Mouse (Mus musculus): ENCODE results near the gene Mrgprh. TPM values are rescaled to one million over a fixed set of nuclear protein-coding genes. Genes with fewer than 3 reads are reported as not detected.

Gene Mrgprh
- polyA plus RNA-seq, 1 experiment from 2014 or later: not detected

GRCm38 (mm10) chr17:12906436-12906835 lies 30.6 kb downstream of the Mrgprh start:
- Histone ChIP-seq H3K27me3 (replicated peaks; ENCODE audit: low read depth, poor library complexity, severe bottlenecking) (no peaks in the 10 kb centered on the region), H3K9me3 (no peaks in the 10 kb centered on the region), H3K27ac (replicated peaks) (no peak overlapping the region), H3K36me3 (replicated peaks) (peaks cover 55% of the 10 kb centered on the region), H3K4me3 (no peak overlapping the region), H3K4me1 (peaks cover 12% of the 10 kb centered on the region; the same call in 1 of the 2 replicates)
- 94% methylated on average over 9 of the region's 9 CpGs for WGBS
- no peak for DNase-seq (ENCODE audit: low spot score)

DNA sequence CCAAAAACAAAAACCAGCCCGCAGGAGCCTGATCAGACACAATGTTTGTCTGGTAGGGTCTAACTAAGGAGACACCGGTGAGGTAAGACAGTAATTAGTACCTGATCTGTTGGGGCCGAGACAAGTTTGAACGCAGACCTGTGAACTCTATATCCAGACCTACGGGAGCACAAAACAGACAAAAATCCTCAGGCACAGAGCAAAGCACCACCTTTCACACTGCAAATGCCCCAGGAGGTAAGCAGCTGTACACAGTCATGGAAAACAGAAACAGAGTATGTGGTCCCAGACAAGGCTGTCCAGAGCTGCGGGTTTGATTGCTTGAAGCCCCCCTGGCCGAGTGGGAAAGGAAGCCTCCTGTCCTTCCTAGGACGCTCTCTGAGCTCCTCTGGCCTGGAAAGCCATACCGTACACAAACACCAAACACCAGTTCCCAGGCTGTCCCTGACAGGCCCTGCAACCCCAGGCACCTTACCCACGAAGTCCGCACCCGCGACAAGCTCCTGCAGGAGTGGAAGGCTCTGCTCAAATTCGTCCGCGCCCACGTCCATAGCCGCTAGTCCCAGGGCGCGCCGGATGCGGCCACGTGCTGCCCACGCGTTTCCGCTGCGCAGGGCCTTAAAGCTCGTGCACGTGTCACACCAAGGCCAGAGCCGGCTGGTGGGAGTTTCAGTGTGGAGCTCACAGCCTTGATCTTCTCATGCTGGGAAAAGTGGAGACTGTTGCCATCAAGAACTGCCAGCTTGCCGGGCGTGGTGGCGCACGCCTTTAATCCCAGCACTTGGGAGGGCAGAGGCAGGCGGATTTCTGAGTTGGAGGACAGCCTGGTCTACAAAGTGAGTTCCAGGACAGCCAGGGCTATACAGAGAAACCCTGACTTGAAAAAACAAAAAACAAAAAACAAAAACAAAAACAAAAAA lies 33.8 kb downstream of the Mrgprh start, which contains the start of gene Pnldc1:
Gene Pnldc1 (minus strand): TSS at position 870 of the 920 bp plus-strand sequence.
- Histone ChIP-seq H3K27ac (replicated peaks) (no peak within 1 kb of the TSS), H3K27me3 (replicated peaks; ENCODE audit: low read depth, poor library complexity, severe bottlenecking) (no peaks in the 10 kb centered on the region), H3K9me3 (no peaks in the 10 kb centered on the region), H3K4me3 (no peak within 1 kb of the TSS), H3K36me3 (replicated peaks) (peaks cover 64% of the 10 kb centered on the region), H3K4me1 (no peaks in the 10 kb centered on the region; the same call in 1 of the 2 replicates)
- no peak for DNase-seq (ENCODE audit: low spot score)
- WGBS: 80% methylated on average over 35 of the region's 35 CpGs

DNA sequence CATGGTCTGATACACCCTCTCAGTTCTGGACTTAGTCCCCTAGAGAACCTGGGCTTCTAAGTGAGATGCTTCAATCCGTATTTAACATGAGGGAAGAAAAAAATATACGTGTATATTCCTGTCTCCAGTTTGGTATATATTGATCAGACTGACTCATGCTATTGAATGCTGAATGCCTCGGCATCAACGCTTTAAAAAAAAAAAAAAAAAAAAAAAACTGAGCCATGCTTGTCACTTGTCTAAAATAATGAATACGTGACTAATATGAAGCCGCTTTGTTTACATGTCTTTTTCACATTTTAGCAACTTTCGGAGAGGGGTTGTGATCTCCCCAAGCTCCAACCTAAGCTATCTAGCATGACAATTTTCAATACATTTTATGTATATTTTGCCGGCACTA lies 34.6 kb downstream of the Mrgprh start:
- Histone ChIP-seq H3K27ac (replicated peaks) (no peak overlapping the region), H3K9me3 (no peaks in the 10 kb centered on the region), H3K36me3 (replicated peaks) (peaks cover 56% of the 10 kb centered on the region), H3K4me1 (peaks cover 4% of the 10 kb centered on the region), H3K27me3 (replicated peaks; ENCODE audit: low read depth, poor library complexity, severe bottlenecking) (no peaks in the 10 kb centered on the region), H3K4me3 (no peak overlapping the region)
- DNase-seq (ENCODE audit: low spot score): no peak
- WGBS: 91% methylated on average over 8 of the region's 8 CpGs

DNA sequence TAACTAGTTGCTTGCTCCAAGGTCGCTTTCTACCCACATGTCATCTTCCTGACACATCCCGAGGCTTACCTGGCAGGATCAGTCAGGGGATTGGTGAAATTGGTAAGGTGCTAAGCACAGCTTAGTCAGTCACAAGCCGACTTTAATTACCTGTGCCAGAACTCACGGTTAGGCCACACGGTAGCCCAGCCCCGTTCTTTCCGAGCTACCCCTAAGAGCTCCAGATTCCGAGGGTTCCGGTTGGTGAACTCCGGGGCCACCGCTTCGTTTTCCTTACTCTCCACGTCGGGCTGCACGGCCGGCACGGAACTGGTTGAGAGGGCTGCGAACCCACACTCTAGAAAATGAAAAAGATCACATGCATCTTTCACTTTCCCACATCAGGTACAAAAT lies 39.6 kb downstream of the Mrgprh start, which contains the start of gene Tcp1:
Gene Tcp1 (plus strand): TSS at position 214 of the 393 bp plus-strand sequence.
- Histone ChIP-seq H3K9me3 (no peaks in the 10 kb centered on the region), H3K27ac (replicated peaks) (peak within 1 kb of the TSS; percentile 98), H3K27me3 (replicated peaks; ENCODE audit: low read depth, poor library complexity, severe bottlenecking) (no peaks in the 10 kb centered on the region), H3K4me1 (peaks cover 13% of the 10 kb centered on the region), H3K36me3 (replicated peaks) (peaks cover 68% of the 10 kb centered on the region), H3K4me3 (peak within 1 kb of the TSS; percentile 97)
- WGBS: 1% methylated on average over 18 of the region's 18 CpGs
- no peak for DNase-seq (ENCODE audit: low spot score)

GRCm38 (mm10) chr17:12915881-12916583 lies 40.2 kb downstream of the Mrgprh start, which contains the start of gene Mrpl18:
Gene Mrpl18 (minus strand): TSS chr17:12916345.
- peaks cover 68% of the 10 kb centered on the region for H3K36me3 ChIP-seq (replicated peaks)

GRCm38 (mm10) chr17:12916588-12917380 lies 41.0 kb downstream of the Mrgprh start:
- H3K4me1 ChIP-seq: peaks cover 13% of the 10 kb centered on the region
- H3K4me3 ChIP-seq: peak overlapping the region; percentile 97
- no peaks in the 10 kb centered on the region for H3K9me3 ChIP-seq
- peak overlapping the region; percentile 98 for H3K27ac ChIP-seq (replicated peaks)
- no peaks in the 10 kb centered on the region for H3K27me3 ChIP-seq (replicated peaks; ENCODE audit: low read depth, poor library complexity, severe bottlenecking)
- DNase-seq (ENCODE audit: low spot score): no peak
- WGBS: under 1% methylated on average over 40 of the region's 40 CpGs
- H3K36me3 ChIP-seq (replicated peaks): peaks cover 68% of the 10 kb centered on the region

More at GRCm38 (mm10) chr17:12915881-12916583, 40.2 kb downstream of the Mrgprh start, which contains the start of gene Mrpl18:
- DNase-seq (ENCODE audit: low spot score): peak; percentile 99
- Histone ChIP-seq H3K4me3 (peak within 1 kb of the TSS; percentile 97), H3K27ac (replicated peaks) (peak within 1 kb of the TSS; percentile 98), H3K27me3 (replicated peaks; ENCODE audit: low read depth, poor library complexity, severe bottlenecking) (no peaks in the 10 kb centered on the region), H3K4me1 (peaks cover 13% of the 10 kb centered on the region), H3K9me3 (no peaks in the 10 kb centered on the region)
- WGBS: under 1% methylated on average over 56 of the region's 56 CpGs

DNA sequence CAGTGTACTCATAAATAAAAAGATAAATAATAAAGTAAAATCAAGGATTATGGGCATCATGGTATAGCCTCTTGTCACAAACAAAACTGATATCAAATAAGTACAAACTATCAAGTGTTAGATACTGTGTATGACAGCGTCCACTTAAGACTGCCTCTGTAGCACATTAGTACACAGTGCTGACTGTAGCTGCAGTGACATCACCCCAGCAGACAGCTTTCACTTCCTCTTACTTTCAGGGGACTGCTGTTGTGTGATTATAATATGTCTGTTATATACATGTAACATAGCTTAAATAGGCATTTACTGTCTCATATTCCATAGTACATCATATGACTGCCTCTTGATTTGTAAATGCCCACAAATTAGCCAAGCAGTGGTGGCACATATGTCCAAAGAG lies 45.2 kb downstream of the Mrgprh start:
- Histone ChIP-seq H3K9me3 (no peaks in the 10 kb centered on the region), H3K4me1 (peaks cover 10% of the 10 kb centered on the region; the same call in 1 of the 2 replicates), H3K4me3 (no peak overlapping the region), H3K36me3 (replicated peaks) (peaks cover 84% of the 10 kb centered on the region), H3K27ac (replicated peaks) (no peak overlapping the region), H3K27me3 (replicated peaks; ENCODE audit: low read depth, poor library complexity, severe bottlenecking) (no peaks in the 10 kb centered on the region)
- WGBS: 91% methylated on average over 1 of the region's 1 CpGs
- DNase-seq (ENCODE audit: low spot score): no peak

DNA sequence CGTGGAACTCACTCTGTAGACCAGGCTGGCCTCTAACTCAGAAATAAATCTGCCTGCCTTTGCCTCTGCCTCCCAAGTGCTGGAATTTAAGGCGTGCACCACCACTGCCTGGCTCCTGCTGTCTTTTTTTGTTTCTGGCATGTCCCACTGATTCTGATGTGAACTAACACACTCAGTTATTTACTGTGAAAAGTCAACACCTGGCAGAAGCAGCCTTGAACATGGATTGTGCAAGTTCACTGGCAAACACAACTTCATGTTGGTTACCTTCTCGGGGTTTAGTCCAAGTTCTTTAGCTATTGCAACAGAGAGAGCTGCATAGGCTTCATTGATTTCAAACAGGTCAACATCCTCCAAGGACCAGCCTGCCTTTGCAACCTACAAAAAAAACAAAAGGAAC lies 49.2 kb downstream of the Mrgprh start:
- WGBS: 89% methylated on average over 3 of the region's 3 CpGs
- Histone ChIP-seq H3K27ac (replicated peaks) (no peak overlapping the region), H3K27me3 (replicated peaks; ENCODE audit: low read depth, poor library complexity, severe bottlenecking) (no peaks in the 10 kb centered on the region), H3K9me3 (no peaks in the 10 kb centered on the region), H3K36me3 (replicated peaks) (peaks cover 80% of the 10 kb centered on the region), H3K4me1 (no peaks in the 10 kb centered on the region), H3K4me3 (no peak overlapping the region)
- no peak for DNase-seq (ENCODE audit: low spot score)

GRCm38 (mm10) chr17:12925703-12926180 lies 49.9 kb downstream of the Mrgprh start:
- no peaks in the 10 kb centered on the region for H3K9me3 ChIP-seq
- DNase-seq (ENCODE audit: low spot score): no peak
- H3K36me3 ChIP-seq (replicated peaks): peaks cover 73% of the 10 kb centered on the region
- H3K27me3 ChIP-seq (replicated peaks; ENCODE audit: low read depth, poor library complexity, severe bottlenecking): no peaks in the 10 kb centered on the region
- no peak overlapping the region for H3K27ac ChIP-seq (replicated peaks)
- 88% methylated on average over 8 of the region's 8 CpGs for WGBS
- no peaks in the 10 kb centered on the region for H3K4me1 ChIP-seq
- no peak overlapping the region for H3K4me3 ChIP-seq

Data from embryonic facial prominence, embryonic 10.5 days (tissue).